Mouse (Mus musculus) c-Kit-positive CD71-positive TER-119-positive erythroid progenitor cells, embryonic 14.5 days (primary cell): ENCODE results near the gene Olfr1385.
"Not testable (repeated sequence)": the region's sequence is repeated elsewhere in the genome, so short reads cannot be mapped to it uniquely, and the experiment has no call there.

Experiments used
- DNase-seq: peaks from one replicate; pipeline ENCODE4 v3.0.0-alpha.2; 2013; ENCODE audit warnings: low spot score

Gene Olfr1385

DNA sequence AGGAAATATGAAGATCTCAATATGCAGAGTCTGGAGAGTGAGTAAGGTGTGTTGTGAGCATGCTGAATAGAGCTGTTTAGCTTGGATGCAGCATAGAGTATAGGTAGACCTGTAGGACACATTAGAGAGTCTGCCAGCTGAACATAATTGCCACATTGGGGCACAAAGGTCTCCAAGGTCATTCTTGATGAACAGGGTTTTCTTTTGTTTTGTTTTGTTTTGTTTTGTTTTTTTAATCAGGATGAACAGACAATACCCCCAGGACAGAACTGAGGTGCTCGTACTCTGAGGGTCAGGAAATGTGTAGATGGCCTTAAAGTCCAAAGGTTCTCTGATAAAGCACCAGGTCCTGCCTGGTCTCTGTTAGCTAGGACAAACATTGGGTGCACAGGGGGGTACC, at the start of gene Olfr1385:
Gene Olfr1385, plus strand, starts transcription at position 301 of the 400 bp plus-strand sequence.
- DNase-seq: not testable (repeated sequence)

DNA sequence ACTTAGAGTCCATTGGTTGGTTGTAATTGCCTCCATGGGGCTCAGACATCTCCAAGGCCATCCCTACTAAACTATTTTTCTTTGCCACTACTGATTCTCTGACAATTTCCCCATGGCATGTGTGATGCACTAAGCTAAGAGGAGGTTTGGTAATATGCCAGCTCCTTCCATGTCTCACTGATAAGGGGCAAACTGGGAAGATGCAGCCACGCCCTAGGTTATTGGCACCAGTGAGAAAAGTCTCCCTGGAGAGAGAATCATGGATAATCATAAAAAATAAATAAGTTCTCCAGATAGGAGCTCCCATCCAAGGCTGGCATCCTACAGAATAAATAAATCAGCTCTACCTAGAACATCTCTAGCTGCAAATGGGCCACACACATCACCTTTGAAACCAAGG, 33.8 kb upstream of the Olfr1385 start, which contains the start of gene Olfr1387:
Gene Olfr1387, plus strand, starts transcription at position 301 of the 400 bp plus-strand sequence.
- DNase-seq: no peak

DNA sequence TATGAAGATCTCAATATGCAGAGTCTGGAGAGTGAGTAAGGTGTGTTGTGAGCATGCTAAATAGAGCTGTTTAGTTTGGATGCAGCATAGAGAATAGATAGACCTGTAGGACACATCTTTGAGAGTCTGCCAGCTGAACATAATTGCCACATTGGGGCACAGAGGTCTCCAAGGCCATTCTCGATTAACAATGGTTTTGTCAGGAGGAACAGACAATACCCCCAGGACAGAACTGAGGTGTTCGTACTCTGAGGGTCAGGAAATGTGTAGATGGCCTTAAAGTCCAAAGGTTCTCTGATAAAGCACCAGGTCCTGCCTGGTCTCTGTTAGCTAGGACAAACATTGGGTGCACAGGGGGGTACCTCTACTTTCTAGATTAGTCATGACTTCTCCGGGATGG, 24.1 kb upstream of the Olfr1385 start, which contains the start of gene Olfr1386:
Gene Olfr1386, plus strand, starts transcription at position 301 of the 400 bp plus-strand sequence.
- DNase-seq: not testable (repeated sequence)

DNA sequence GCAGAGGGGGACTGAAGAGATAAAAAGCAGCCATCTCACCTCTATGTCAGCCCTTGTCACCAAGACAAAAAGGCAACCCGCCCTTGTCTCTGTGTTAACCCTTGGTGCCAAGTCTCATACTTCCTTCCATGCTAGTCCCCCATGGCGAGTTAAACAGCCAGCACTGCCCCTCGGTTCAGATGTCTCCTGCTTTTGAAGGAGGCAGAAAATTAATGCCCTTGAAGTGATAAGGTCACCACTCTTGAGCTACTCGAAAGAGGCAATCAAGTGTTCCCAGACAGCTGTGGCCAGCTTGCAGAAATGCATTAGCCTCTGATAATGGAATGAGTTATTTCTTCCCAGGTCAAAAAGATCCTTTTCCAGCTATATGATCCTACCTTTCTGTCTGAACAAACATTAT, 2.9 kb upstream of the Olfr1385 start:
- DNase-seq: no peak

DNA sequence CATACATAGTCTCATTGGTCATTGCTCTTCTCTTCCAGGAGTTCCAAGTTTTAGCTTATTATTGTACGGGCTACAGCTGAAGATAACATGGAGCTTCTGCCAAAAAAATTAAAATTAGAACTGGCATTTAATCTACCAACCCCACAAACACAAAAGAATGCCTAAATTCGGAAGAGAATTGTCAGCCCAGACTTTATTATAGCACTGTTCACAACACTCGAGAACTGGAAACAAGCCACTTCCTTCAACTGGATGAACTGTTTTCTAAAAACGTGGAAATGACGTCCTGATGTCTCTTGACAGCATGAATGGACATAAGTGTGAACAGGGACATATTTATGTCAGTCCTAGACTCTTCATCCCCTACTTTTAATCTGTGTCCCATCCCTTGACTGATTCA, 29.2 kb downstream of the Olfr1385 start:
- DNase-seq: no peak

DNA sequence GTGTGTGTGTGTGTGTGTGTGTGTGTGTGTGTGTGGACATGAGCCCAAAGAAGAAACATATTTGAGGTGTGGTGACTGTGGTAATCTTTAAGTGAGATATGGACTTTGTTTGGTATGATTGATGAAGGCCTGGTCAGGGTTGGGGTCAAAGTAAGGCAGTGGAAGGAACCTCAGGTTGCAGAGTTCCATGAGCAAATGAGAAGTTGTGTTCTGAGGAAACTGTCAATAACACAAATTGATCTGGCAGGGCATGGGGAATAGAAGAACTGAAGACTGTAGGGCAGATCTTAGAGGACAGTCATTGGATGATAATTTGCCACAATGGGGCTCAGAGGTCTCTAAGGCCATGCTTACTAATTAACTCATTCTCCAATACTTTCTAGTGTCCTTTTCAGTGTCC, 30.5 kb downstream of the Olfr1385 start, which contains the start of gene Olfr1383:
Gene Olfr1383, plus strand, starts transcription at position 301 of the 400 bp plus-strand sequence.
- no peak for DNase-seq

DNA sequence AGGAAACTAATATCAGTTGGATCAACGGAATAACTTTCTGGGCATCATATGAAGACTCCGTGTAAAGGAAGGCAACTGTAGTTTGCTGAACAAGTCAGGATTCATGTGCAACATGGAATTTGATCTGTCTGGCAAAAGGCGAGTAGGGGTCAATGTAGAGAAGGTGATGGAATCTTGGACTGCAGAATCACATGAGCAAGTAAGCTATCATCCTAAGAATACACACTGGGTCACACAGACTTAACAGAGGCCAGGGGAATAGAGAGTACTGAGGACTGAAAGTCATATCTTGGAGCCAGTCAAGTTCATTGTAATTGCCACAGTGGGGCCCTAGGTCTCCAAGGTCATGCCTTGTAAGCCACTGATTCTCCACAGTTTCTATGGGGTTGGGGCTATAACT, 39.1 kb downstream of the Olfr1385 start, which contains the start of gene Olfr1382:
Gene Olfr1382, plus strand, starts transcription at position 301 of the 400 bp plus-strand sequence.
- no peak for DNase-seq

DNA sequence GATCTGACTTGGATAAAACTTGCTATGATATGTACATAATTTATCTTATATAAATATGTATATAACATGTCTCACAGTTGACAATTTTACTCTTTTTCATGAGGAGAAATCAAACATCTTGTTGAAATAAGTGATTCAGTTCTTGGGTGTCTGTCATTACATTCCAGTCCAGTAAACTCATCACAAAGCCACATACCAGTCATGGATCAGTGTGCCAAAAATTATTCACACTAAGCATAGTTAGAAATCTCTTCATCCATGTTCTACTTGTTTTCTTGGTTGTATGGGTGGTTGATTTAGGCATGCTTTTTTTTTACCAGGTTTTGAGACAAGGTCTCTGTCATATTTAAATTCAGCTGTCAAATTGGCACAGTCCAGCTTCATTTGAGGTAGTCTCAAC, 43.9 kb downstream of the Olfr1385 start:
- DNase-seq: no peak

DNA sequence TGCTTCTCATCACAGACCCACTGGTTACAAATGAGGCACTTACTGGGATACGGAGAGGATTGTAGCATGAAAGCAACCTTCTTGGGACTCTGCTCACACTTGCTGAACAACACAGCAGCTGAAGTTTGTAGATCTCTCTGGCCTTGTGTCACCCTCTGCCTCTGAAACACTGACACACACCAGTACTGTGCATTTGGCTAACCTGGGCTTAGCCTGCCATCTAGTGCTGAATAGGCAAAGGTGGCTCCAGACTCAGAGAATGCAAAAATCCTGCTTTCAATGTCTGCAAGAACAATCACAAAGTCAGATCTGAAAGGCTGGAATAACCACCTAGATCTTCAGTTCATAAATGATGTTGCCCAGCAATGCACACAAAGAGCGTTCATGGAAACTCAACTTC, 47.8 kb downstream of the Olfr1385 start:
- DNase-seq: not testable (repeated sequence)

DNA sequence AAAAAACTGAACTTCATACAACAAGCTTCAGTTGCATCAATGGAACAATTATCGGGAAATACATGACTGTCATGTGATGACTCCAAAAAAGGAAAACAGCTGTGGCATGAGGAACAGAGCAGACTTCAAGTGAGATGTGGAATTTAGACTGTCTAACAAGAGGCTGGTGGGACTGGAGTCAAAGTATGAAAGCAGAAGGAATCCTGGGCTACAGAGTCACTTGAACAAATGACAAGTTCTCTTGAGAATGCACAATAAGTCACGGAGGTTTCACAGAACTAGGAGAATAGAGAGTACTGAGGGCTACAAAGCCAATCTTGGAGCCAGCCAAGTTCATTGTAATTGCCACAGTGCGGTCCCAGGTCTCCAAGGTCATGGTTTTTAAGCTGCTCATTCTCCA, 54.3 kb downstream of the Olfr1385 start, which contains the start of gene Olfr1381:
Gene Olfr1381, plus strand, starts transcription at position 301 of the 400 bp plus-strand sequence.
- not testable (repeated sequence) for DNase-seq
